Mouse (Mus musculus) embryonic fibroblast, embryonic 13.5 days (primary cell): ENCODE results near the gene Daam1.

Experiments
- CTCF ChIP-seq: IDR thresholded peaks from 2 replicates; pipeline ENCODE4 v1.5.1; 2011; ENCODE audit warnings: mild to moderate bottlenecking, control low read depth, low read length, moderate library complexity, borderline replicate concordance; ENCODE audit not compliant: insufficient read depth
- POLR2A ChIP-seq: IDR thresholded peaks from 2 replicates; pipeline ENCODE4 v1.6.1; 2011; ENCODE audit warnings: low read depth, mild to moderate bottlenecking, control low read depth, low read length, moderate library complexity

- TF ChIP-seq CTCF (no peak), POLR2A (no peak)
These were observed 180.5 kb downstream of the Daam1 start for GRCm38 (mm10) chr12:72011404-72011803.
